Mouse (Mus musculus): Measurements from ENCODE around the gene Ddx55. TPM values are rescaled to one million over a fixed set of nuclear protein-coding genes. Genes with fewer than 3 reads are reported as not detected.

Ddx55 gene
- 11.7 and 11.9 TPM in 2 replicates for polyA plus RNA-seq (2021; fragmentation: Nextera tagmentation)
- long read RNA-seq, experiment 1, partial matches to known transcripts = 32 of 45 reads
- long read RNA-seq, experiment 1, other reads (novel, unspliced or antisense) = 12 of 45 reads
- long read RNA-seq, experiment 2, transcript Ddx55-201 (14 exons, 2,799 nt) = major isoform, 32 of 120 reads
- long read RNA-seq, experiment 2, partial matches to known transcripts = 58 of 120 reads
- long read RNA-seq, experiment 2, other reads (novel, unspliced or antisense) = 28 of 120 reads

DNA sequence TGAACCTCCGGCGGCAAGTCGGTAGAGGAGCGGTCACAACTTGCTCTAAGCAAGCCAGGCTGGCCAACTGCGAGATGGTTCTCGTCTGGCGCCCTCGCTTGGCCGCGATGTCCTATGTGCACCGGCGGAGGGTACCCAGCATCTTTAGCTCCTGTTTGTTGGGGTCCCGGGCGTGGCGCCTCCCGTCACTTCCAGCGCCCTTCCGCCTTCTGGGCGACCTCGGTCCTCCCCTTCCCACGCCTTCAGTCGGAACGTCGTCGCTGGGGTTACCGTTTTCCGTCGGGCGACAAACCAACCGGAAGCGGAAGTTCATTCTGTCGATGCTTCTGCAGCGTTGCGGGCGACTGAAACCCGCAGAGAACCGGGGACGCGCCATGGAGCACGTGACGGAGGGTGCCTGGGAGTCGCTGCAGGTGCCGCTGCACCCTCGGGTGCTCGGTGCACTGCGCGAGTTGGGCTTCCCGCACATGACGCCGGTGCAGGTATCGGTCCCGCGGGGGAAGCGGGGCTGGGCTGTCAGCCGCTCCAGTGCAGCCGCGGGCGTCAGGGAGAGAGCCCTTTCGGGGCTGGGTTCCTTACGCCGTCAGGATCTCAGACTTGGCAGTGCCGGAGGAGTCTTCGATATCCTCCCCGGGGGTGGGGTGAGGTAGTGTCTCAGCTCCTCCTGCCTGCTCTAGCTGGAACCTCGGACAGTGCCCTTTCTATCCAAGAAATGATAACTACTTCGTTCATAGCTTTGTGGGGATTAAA is at the start of gene Ddx55:
Gene Ddx55, plus strand, starts transcription at position 307 of the 750 bp plus-strand sequence.

DNA sequence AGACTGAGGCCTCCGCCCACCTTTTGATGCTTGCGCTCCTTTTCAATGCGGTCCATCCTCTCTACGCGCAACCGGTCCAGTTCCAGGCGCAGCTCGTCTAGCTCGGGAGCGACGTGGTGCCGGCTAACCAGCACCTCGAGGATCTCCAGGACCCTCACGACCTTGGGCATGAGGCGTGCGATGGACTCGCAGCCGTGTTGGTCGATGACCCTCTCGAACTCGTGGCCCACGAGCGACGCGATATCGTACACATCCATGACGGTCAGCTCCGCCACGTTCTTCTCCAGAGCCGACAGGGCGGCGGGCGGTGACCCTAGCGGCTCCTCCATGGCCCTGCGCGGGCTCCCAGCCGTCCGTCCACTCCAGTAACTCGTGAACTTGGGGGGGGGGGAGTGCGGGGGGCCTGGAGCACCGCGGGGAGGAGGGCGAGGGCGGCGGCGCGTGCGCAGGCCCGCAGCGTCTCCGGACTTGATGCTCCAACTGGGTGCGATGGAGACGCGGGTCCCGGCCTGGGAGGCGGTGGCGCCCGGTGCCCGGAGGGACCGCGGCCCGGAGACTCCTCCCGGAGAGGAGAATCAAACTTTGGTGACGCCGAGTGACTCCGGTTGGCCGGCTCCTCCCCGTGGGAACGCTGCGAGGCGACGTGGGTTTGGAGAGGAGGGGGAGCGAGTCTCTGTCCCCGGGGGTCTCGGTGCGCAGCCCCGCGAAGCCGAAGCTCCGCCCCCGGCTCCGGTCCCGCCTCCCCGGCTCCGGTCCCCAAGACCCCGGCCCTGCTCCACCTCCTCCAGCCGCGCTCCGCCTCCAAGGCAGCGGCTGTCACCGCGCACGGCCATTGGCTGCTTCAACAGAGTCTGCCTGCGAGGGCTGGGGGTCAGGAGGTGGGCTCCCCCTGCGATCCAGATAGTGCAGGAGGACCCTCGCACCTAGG is 21.7 kb upstream of the Ddx55 start, which contains the start of gene Rilpl1:
Gene Rilpl1, minus strand, starts transcription at position 737 of the 928 bp plus-strand sequence.

DNA sequence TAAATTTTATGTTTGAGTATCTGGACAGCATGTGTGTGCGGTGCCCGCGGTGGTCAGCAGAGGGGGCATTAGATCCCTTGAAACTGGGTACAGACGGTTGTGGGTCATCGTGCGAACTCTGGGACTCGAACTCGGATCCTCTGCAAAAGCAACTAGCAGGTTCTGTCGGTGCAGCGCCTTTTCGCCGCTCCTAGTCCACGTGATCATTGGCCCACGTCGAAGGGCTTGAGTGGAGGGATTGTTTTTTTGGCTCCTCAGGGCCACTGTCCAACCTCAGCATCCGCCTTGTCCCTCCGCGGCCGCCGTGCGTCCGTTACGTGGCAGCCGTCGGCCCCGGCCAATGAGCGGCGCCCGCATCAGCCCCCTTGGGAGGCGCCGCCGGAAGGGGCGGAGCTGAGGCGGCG is 12.3 kb upstream of the Ddx55 start, which contains the start of gene Tmed2:
Gene Tmed2, plus strand, starts transcription at position 313 of the 404 bp plus-strand sequence.

GRCm38 (mm10) chr5:124578633-124579317 is 26.1 kb downstream of the Ddx55 start, which contains the start of the genes Eif2b1 and Gtf2h3:
Eif2b1 (minus strand) TSS chr5:124579131.
Gtf2h3 (plus strand) TSS chr5:124579140.

Other genes starting within 250 kb of the Ddx55 start
- 7.5 and 10.0 TPM in 2 replicates for gene Mphosph9, start 224.9 kb upstream of the Ddx55 start, polyA plus RNA-seq (2021; fragmentation: Nextera tagmentation)
- gene 2810006K23Rik, start 224.8 kb upstream of the Ddx55 start, polyA plus RNA-seq (2021; fragmentation: Nextera tagmentation) = 10.2 and 12.2 TPM in 2 replicates
- gene Cdk2ap1, start 189.8 kb upstream of the Ddx55 start, polyA plus RNA-seq (2021; fragmentation: Nextera tagmentation) = 13.5 and 14.6 TPM in 2 replicates
- gene Sbno1, start 126.9 kb upstream of the Ddx55 start, polyA plus RNA-seq (2021; fragmentation: Nextera tagmentation) = 52.9 and 53.6 TPM in 2 replicates
- 4.9 and 5.2 TPM in 2 replicates for gene Kmt5a, start 112.9 kb upstream of the Ddx55 start, polyA plus RNA-seq (2021; fragmentation: Nextera tagmentation)
- 31.8 and 35.4 TPM in 2 replicates for gene Rilpl2, start 74.5 kb upstream of the Ddx55 start, polyA plus RNA-seq (2021; fragmentation: Nextera tagmentation)
- 5.9 and 7.7 TPM in 2 replicates for gene Snrnp35, start 69.7 kb upstream of the Ddx55 start, polyA plus RNA-seq (2021; fragmentation: Nextera tagmentation)
- 15.0 and 15.5 TPM in 2 replicates for gene Rilpl1, start 21.5 kb upstream of the Ddx55 start, polyA plus RNA-seq (2021; fragmentation: Nextera tagmentation)
- 240 and 241 TPM in 2 replicates for gene Tmed2, start 12.2 kb upstream of the Ddx55 start, polyA plus RNA-seq (2021; fragmentation: Nextera tagmentation)
- gene Eif2b1, start 26.3 kb downstream of the Ddx55 start, polyA plus RNA-seq (2021; fragmentation: Nextera tagmentation) = 39.6 and 40.4 TPM in 2 replicates
- 17.8 and 19.3 TPM in 2 replicates for gene Gtf2h3, start 26.3 kb downstream of the Ddx55 start, polyA plus RNA-seq (2021; fragmentation: Nextera tagmentation)
- gene Atp6v0a2, start 75.7 kb downstream of the Ddx55 start, polyA plus RNA-seq (2021; fragmentation: Nextera tagmentation) = 19.3 and 25.1 TPM in 2 replicates
- 0.14 and 0.31 TPM in 2 replicates for gene Dnah10, start 172.2 kb downstream of the Ddx55 start, polyA plus RNA-seq (2021; fragmentation: Nextera tagmentation)